Mouse (Mus musculus) embryonic facial prominence, embryonic 11.5 days (tissue): ENCODE data around the gene Atg2a. TPM values are rescaled to one million over a fixed set of nuclear protein-coding genes. Genes with fewer than 3 reads are reported as not detected.

Experiments
- ATAC-seq: fragments of 200-750 bp; cut with Nextera tagmentation; replicated peaks from 2 replicates; pipeline ENCODE4 v1.8.0; 2017; ENCODE audit warnings: low read depth; ENCODE audit not compliant: insufficient number of reproducible peaks, low FRiP score, low TSS enrichment
- DNase-seq: peaks from one replicate; pipeline ENCODE4 v3.0.0-alpha.2; 2015; ENCODE audit warnings: low spot score
- H3K27ac ChIP-seq: fragments of 300-500 bp; sonication (generic); replicated peaks from 2 replicates; pipeline ENCODE4 v1.5.1; 2014; ENCODE audit warnings: mild to moderate bottlenecking, low read depth, low read length, control low read depth
- H3K27me3 ChIP-seq: fragments of 300-500 bp; sonication (generic); 2 replicates; pipeline ENCODE4 v1.6.1; 2014; ENCODE audit warnings: mild to moderate bottlenecking, low read length, moderate library complexity, mixed read lengths; ENCODE audit not compliant: control insufficient read depth, insufficient read depth
- H3K36me3 ChIP-seq: fragments of 300-500 bp; sonication (generic); replicated peaks from 2 replicates; pipeline ENCODE4 v1.6.1; 2014; ENCODE audit warnings: low read depth, mild to moderate bottlenecking, low read length, moderate library complexity, mixed read lengths; ENCODE audit not compliant: control insufficient read depth, insufficient read depth
- H3K4me1 ChIP-seq: fragments of 300-500 bp; sonication (generic); 2 replicates; pipeline ENCODE4 v1.6.1; 2014; ENCODE audit warnings: low read length, mixed read lengths; ENCODE audit not compliant: control insufficient read depth, insufficient read depth
- H3K4me2 ChIP-seq: fragments of 300-500 bp; sonication (generic); 2 replicates; pipeline ENCODE4 v1.6.1; 2014; ENCODE audit warnings: low read depth, mild to moderate bottlenecking, control low read depth, low read length, moderate library complexity
- H3K4me3 ChIP-seq: fragments of 300-500 bp; sonication (generic); 2 replicates; pipeline ENCODE4 v1.5.1; 2014; ENCODE audit warnings: low read depth, low read length, control low read depth
- H3K9ac ChIP-seq: fragments of 300-500 bp; sonication (generic); replicated peaks from 2 replicates; pipeline ENCODE4 v1.6.1; 2014; ENCODE audit warnings: mild to moderate bottlenecking, control low read depth, low read length
- H3K9me3 ChIP-seq: fragments of 300-500 bp; sonication (generic); replicated peaks from 2 replicates; pipeline ENCODE4 v1.6.1; 2016; ENCODE audit warnings: mild to moderate bottlenecking, low read length, inconsistent platforms, mixed read lengths; ENCODE audit not compliant: control insufficient read depth
- WGBS: fragments of 180-500 bp; shearing (Covaris S2); extraction: QIAGEN DNeasy Blood & Tissue Kit; methylation state at CpG from one replicate; pipeline ENCODE4 v1.1.7; 2014; 5-methylcytosine and 5-hydroxymethylcytosine counted together
- polyA plus RNA-seq: library from polyadenylated mRNA; unstranded; fragments of >200 nt; fragmentation: Nextera tagmentation; extraction: Ambion mirVana; gene quantifications from 2 replicates; pipeline ENCODE4 v1.2.1, GENCODE M21; 2014

Gene Atg2a
- polyA plus RNA-seq, 1 experiment from 2014 or later: 7.7 TPM

GRCm38 (mm10) chr19:6299003-6299402 is 57.5 kb downstream of the Atg2a start:
- no peak overlapping the region for H3K4me3 ChIP-seq
- H3K27me3 ChIP-seq: no peaks in the 10 kb centered on the region
- DNase-seq: no peak
- H3K4me2 ChIP-seq: no peak overlapping the region
- no peak overlapping the region for H3K27ac ChIP-seq
- no peaks in the 10 kb centered on the region for H3K4me1 ChIP-seq
- H3K9me3 ChIP-seq: no peaks in the 10 kb centered on the region
- 73% methylated on average over 4 of the region's 4 CpGs for WGBS
- no peak for ATAC-seq
- H3K9ac ChIP-seq: no peak overlapping the region; the same call in 1 of the 2 replicates
- peaks cover 12% of the 10 kb centered on the region for H3K36me3 ChIP-seq

GRCm38 (mm10) chr19:6299450-6300267 is 58.2 kb downstream of the Atg2a start:
- Histone ChIP-seq H3K4me1 (no peaks in the 10 kb centered on the region), H3K36me3 (peaks cover 12% of the 10 kb centered on the region), H3K9me3 (no peaks in the 10 kb centered on the region), H3K4me2 (no peak overlapping the region), H3K27me3 (no peaks in the 10 kb centered on the region), H3K4me3 (no peak overlapping the region), H3K9ac (no peak overlapping the region; the same call in 1 of the 2 replicates), H3K27ac (no peak overlapping the region)
- ATAC-seq (no peak), DNase-seq (no peak)
- WGBS: 87% methylated on average over 7 of the region's 7 CpGs

- Histone ChIP-seq H3K4me2 (no peak overlapping the region), H3K27me3 (no peaks in the 10 kb centered on the region), H3K9ac (no peak overlapping the region), H3K4me3 (no peak overlapping the region), H3K9me3 (no peaks in the 10 kb centered on the region), H3K36me3 (peaks cover 8% of the 10 kb centered on the region), H3K4me1 (no peaks in the 10 kb centered on the region), H3K27ac (no peak overlapping the region)
- DNase-seq: no peak
- ATAC-seq: no peak
- WGBS: 65% methylated on average over 7 of the region's 7 CpGs
These were observed 59.0 kb downstream of the Atg2a start for GRCm38 (mm10) chr19:6300402-6300841.

DNA sequence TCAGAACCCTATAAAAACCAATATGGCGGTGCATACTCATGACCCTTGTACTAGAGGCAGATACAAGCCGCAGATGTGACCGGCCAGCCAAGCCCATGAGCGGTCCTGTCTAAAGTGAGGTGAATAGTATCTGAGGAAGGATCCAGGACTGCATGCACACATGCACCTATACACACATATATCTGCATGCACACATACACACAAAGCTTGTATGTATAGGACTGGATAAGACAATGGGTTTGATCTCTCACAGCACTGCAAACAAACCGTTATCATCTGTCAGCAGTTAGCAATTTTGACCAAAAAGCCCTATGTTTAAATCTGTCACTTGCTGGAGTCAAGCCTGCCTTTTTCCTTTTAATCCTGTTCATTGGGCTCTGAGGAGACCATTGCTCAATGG is 60.6 kb downstream of the Atg2a start:
- Histone ChIP-seq H3K4me1 (no peaks in the 10 kb centered on the region; the same call in 1 of the 2 replicates), H3K9me3 (no peaks in the 10 kb centered on the region), H3K9ac (no peak overlapping the region), H3K27me3 (no peaks in the 10 kb centered on the region), H3K4me2 (no peak overlapping the region), H3K36me3 (peaks cover 8% of the 10 kb centered on the region), H3K4me3 (no peak overlapping the region), H3K27ac (no peak overlapping the region)
- WGBS: 91% methylated on average over 5 of the region's 5 CpGs
- no peak for ATAC-seq
- DNase-seq: no peak

DNA sequence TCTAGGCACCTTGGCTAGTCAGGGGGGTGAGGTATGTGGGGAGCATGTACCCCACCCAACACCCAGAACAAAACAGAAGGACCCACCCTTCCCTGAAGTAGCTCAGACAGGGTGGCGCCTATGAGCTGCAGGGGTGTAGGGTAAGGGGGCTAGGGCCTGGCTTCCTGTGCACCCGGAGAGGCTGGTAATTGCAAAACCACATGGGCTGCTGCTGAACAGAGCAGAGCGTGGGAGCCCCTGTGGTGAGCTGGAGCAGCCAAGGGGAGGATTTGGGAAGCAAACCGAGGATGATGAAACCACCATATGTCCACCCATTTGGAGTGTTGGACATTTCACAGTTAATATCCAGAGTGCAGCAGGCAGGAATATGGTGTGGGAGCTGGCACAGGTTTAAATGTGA is 61.1 kb downstream of the Atg2a start:
- DNase-seq (no peak), ATAC-seq (no peak)
- Histone ChIP-seq H3K4me1 (no peaks in the 10 kb centered on the region; the same call in 1 of the 2 replicates), H3K4me3 (no peak overlapping the region), H3K27me3 (no peaks in the 10 kb centered on the region), H3K9me3 (no peaks in the 10 kb centered on the region), H3K4me2 (no peak overlapping the region), H3K27ac (no peak overlapping the region), H3K9ac (no peak overlapping the region), H3K36me3 (peaks cover 7% of the 10 kb centered on the region)
- 50% methylated on average over 4 of the region's 4 CpGs for WGBS

DNA sequence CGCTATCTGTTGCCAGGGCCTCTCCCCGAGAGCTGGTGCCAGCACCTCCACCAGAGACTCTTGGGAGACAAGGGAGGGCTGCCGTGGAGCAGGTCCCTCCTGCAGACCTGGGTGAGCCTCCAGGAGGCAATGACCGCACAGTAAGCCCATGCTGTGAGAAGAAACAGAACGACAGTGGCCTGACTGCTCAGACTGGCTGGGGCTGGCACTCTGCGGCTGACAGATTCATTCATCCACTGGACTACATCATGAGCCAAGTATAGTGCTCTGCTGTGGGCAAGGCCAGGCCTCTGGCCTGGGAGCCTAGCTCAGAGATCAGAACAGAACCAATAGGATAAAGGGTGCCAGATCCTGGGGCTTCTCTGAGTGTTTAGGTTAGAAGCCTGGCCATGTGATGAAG is 62.4 kb downstream of the Atg2a start:
- H3K4me2 ChIP-seq: no peak overlapping the region
- DNase-seq (no peak), ATAC-seq (no peak)
- H3K36me3 ChIP-seq: no peaks in the 10 kb centered on the region; the same call in none of the 2 replicates
- WGBS: 84% methylated on average over 6 of the region's 6 CpGs
- H3K4me3 ChIP-seq: no peak overlapping the region
- H3K9ac ChIP-seq: no peak overlapping the region
- no peaks in the 10 kb centered on the region; the same call in 1 of the 2 replicates for H3K4me1 ChIP-seq
- no peaks in the 10 kb centered on the region for H3K9me3 ChIP-seq
- H3K27me3 ChIP-seq: no peaks in the 10 kb centered on the region
- no peak overlapping the region for H3K27ac ChIP-seq

GRCm38 (mm10) chr19:6304787-6305516 is 63.5 kb downstream of the Atg2a start:
- no peak overlapping the region for H3K9ac ChIP-seq
- WGBS: 19% methylated on average over 5 of the region's 5 CpGs
- no peak overlapping the region for H3K4me2 ChIP-seq
- H3K36me3 ChIP-seq: no peaks in the 10 kb centered on the region; the same call in 1 of the 2 replicates
- peak; percentile 91 for DNase-seq
- H3K27me3 ChIP-seq: no peaks in the 10 kb centered on the region
- H3K27ac ChIP-seq: no peak overlapping the region
- H3K4me3 ChIP-seq: no peak overlapping the region
- peak; percentile 70; the same call in 1 of the 2 replicates for ATAC-seq
- no peaks in the 10 kb centered on the region for H3K9me3 ChIP-seq
- H3K4me1 ChIP-seq: no peaks in the 10 kb centered on the region; the same call in 1 of the 2 replicates
